Mouse (Mus musculus): ENCODE measurements around the gene Plpp3.

The Plpp3 gene

DNA sequence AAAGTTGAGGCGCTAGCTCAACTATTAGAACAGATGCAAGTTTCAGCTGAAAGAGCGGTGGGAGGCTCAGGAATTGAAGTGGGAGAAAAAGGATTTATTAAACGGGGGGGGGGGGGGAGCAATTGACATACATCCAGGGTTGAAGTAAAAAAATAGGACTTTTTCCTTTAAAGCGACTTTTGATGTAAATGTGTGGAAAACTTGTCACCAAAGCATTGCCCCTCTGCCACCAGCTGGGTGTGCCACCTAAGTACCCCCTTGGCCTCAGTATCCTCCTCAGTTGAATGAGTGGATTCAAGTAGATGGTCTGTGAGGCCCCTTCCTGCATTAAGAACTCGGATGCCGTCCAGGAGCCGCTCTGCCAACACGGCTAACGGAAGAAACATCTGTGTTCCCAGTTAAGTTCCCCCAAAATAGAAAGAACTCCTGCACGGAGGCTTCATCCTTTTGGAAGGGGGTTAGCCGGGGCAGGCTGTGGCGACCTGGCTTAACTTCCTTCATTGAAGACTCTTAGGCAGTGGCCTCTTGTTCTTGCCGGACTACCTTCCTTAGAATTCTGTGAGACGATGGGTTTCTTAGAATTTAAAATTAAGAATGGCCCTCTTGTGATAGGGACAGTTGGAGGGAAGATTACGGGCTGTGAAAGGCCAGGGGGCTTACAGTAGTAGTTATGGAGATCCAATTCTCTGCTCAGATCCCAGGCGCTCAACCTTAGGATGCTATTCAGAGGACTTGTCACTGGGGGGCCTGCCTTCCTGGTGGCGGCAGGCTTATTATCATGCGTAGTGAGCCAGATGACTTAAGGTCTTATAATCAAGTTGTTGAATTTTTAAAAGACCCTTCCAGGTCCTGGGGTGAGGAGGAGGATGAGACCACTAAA lies 1.7 kb downstream of the Plpp3 start:
- DNase-seq, result peak; percentile 44 to 67

DNA sequence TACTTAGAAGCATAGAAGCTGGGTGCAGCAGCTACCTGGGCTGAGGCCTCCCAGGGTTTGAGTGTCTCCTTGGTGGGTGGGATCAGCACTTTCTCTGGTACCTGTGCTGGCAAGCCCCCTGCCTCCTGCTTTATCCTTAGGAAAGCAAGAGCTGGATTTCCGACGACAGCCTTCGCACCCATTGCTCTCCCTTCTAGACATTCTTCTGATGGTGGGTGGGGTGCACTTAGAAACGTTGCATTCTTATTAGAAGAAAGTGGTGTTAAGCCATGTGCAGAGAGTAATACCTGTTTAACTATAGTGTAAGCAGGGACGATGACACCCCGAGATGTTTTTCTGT lies 2.4 kb downstream of the Plpp3 start:
- no peak for DNase-seq

DNA sequence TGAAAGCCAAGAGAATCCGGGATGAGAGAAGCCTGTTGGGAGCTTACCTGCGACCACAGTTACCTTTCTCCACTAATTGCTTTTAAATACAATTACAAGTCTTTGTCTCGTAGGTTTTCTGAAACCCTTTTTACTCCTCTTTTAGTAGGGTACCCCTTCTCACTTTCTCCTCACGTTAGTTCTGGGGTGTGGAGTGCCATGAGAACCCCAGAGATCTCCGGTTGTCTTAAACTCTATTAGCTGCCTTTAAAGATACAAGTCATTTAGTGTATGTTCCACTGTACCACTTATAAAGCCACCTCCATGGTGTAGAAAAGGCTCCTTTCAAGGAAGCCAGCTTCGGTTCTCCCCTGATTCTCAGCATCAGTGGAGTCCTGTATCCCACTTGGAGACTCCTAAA lies 3.3 kb downstream of the Plpp3 start:
- DNase-seq, result no peak

DNA sequence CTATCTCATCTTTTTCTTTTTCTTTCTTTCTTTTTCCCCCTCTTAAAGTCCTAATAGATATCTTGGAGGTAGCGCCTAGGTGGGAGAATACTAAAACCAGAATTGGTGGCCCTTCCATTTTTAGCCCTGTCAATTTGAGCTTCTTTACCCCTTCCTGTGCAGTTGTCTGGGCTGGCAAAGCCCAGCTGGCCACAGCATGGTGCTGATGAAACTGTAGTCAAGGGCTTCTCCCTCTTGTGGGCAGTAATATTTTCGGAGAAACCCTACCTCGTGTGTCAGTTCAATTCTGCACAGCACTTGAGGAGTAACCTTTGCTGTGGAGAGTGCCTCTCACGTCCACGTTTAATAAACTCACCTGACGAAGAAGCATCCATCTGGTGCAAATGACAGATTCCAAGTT lies 4.9 kb downstream of the Plpp3 start:
- DNase-seq, result no peak

DNA sequence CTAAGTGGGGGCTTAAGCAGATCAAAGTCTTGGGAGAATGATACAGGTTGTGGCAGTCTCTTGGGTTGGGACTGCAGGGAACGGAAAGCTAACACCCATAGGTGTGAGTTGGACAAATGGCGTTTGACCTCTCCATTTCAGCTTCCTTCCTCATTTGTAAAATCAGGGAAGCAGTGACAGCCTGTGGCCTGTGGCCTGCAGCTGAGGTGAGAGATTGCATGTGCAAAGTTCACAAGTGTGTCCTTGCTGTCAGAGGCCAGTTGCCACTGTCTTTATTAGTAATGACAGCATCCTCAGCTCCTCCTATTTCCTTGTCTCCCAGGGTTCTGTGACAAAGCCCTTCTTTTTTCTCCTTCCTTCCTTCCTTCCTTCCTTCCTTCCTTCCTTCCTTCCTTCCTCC lies 5.5 kb downstream of the Plpp3 start:
- no peak for DNase-seq

DNA sequence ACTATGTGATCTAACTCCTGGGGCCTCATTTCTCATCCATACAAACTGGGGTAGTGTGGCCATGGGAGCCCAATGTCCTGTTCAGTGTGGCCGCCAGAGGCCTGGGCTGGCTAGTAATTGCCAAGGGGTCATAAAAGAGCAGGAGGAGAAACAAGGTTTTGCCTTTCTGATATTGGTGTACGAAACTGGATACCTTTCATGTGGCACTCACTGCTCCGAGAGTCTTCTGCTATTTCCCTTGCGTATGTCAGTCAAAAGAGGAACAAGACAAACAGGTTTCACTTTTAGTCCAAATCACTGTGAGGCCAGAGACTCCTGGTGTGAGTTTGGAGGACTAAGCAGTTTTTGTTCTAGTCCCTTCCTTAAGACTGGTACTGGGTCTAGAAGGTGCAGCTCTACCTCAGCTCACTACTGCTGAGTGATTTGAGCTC lies 6.8 kb downstream of the Plpp3 start:
- no peak for DNase-seq

DNA sequence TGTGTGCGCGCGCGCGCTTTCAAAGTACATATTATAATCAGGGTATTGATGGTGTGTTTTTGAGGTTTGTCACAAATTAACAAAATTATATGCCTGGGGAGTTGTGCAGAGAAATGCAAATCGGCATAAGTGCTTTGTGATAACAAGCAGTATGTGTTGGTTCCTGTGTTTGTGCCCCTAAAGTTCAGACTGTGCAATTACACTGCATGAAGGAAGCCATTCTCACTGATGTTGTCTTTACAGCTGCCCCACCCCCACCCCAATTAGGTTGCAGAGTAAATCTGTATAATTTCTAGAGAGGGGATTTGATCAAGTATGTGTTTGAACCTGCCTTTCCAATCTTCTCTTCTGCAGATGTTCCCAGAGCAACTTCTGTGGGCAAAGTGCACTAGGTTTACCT lies 7.8 kb downstream of the Plpp3 start:
- no peak for DNase-seq

DNA sequence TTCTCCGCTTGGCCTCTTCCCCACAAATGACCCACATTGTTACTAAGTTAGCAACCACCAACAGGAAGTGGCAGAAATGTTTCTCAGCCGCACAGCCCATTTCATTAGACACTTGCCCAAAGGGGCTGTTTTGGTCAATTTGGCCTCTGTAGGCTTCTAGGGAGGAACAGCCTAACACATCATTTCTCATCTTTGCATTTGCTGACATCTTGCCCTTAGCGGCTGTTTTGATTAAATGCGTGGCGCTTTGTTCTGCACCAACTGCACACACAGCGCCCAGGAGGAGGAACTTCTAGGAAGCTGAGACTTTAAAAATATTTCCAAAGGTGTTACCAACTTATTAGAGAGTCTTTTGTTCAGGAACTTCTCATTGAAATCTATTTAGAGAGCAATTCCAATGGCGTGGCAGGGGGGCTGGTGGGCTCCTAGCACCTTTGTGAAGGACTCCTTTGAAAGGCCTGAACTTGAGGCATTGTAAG lies 12.0 kb downstream of the Plpp3 start:
- DNase-seq, result no peak

DNA sequence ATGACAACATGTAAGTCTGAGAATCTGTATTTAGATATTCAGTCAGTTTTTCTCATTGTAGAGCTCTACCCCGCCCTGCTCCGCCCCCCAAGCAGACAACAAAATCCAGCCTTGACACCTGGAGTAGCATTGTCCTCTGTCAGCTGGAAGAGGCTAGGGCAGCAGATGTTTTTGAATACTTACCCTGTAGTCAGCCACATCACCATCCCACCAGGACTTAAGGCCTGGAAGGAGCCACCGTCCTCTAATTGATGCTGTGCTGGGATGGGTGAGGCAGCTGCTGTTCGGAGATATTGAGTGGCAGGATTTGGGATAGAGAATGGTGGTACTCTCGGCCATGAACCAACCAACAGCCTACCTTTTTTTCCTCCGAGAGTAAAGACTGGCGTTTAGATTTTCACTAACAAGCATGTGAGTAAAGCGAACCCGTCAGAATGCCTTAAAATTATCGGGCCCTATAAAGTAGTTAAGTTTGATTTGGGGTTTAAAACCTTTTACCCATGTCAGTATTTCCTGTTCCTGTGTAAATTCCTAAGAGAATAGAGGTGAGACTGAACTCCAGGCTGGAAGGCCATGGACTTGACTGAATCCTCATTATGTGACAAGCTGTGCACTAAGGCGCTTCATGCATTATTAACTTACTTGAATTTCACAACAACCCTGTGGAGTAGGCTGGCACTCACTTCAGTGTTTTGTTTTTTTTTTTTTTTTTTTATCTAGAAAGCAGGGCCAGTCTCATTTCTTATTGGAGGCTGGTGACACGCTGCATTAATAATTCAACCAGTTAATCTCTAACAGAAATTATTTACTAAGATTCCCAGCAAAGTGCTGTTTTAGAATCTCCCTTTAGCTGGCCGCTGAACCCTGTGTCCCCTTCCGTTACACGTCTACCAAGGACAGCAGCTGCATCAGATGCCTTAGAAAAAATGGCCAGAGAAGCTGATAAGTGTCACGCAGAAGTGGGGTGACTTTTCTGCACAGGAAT lies 13.0 kb downstream of the Plpp3 start:
- peak in 1 of 2 experiments; percentile 35 for DNase-seq

DNA sequence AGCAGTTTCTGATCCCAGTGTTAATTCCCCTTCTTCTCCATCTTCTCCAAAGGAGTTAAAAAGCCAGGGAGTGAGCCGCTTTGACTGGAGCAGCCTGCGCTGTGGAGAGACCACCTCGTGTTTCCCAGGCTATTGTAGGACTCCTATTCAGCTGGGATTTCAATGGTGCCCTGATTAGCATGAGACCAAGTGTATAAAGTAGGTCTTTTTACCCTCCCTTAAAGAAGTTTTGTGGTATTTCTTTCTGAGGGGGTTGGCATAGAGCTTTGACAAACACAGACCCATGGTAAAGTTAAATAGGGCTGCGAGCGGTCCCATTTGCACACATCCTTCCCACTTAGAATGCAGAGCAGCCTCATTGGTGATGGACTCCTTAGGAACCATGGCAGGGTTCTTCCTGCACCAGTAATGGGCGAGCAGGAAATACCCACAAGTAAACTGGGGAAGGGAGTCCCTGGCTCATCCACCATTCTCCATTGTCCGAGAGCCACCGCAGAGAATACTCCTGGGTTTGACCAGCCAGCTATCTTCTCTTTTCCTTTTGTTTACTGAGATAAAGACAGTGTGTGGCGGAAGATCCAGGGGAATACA lies 13.8 kb downstream of the Plpp3 start:
- no peak for DNase-seq

DNA sequence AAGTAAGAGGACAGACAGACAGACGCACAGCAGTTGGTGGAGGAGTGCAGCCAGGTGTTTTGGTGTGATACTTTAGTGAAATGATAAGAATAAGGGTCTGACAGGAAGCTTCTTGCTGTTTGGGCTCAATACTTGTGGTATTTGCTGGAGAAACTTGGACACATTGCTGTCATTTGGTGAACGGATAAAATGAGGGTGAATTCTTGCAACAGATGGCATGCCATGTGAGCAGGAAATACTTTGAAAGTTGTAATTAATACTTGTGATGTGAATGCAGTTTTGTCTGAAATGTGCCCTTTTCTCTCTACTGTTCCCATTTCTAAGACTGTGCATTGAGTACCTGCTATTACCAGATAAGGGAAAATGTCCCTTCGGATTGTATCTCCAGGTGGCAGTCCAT lies 14.3 kb downstream of the Plpp3 start:
- DNase-seq, result no peak

DNA sequence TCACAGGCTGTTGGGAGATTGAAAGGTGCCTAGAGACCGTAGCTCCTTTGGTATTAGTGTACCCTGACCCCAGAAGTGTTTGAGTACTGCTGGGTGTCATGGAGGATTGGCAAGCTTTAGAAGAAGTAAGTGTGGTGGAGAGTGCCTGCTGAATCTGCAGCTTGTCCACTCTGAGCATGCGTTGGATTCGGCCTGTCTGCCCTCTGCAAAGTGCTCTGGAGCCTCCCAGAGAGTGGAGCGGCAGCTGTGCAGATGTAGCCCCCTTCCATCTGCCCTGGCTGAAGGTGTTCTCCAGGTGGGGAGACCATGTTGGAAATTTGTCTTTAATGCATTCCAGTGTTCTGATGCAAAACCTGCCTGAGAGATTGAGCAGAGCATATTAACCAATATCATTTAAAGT lies 17.6 kb downstream of the Plpp3 start:
- DNase-seq, result no peak

DNA sequence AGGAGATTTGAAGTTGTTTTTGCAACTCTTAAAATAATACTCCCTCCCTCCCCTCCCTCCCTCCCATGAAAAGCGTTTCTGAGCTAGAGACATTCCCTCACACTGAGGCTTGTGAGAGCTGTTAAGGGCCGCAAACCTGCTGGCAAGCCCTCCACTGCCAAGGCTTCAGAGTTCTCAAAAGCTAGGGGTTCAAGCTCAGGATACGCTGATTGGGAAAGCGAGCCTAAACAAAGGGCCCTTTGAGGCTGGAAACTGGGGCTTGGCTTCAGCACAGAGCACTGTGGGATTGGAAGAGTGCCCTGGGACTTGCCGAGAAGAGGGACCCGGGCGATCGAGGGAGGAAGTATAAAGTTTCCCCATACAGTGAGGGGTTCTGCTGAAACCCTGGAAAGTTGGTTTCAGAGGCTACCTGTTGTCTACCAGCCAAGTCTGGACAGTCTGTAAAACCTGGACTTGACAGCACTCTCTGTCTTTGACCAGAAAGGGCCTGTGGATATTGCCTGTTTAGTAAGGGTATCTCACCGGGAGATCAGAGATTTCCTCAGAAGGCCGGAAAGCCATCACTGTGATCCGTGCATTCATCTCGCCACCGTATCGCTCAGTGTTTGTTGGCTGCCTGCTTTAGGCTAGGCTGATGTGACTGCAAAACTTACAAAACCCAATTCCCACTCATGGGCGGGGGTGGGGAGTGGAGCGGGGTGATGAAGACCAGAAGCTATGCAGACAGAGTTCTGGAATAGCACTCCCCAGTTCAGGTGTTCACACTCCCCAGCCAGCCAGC lies 18.3 kb downstream of the Plpp3 start:
- DNase-seq, result no peak

DNA sequence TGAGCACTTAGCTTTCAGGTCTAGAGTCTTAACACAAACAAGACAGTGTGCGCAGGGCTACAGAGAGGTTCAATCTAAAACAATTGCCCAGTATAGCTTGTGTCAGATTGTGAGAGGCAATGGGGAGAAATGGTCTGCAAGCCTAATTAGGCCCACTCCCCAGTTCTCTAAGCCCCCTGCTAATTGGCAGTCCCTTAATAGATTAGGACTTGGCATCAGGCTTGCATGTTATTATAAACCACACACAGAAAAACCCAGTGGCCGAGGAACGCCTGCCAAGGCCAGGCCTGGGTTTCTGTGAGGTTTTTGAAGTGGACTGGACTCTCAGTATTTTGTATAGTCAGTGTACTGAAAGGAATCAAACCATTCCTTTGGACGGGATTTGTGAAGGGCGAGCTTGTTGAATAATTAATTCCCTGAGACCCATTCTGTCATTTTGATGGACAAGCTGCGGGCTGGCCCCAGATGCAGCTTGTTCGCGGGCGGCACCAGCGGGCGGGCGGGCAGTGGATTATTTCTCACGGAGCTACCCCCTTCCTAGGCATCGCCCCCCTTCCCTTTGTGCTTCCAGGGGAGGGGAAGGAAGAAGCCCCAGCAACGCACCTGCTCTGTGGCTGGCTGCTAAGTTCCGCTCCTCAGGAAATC lies 24.0 kb downstream of the Plpp3 start:
- DNase-seq, result peak in 1 of 2 experiments; percentile 40

DNA sequence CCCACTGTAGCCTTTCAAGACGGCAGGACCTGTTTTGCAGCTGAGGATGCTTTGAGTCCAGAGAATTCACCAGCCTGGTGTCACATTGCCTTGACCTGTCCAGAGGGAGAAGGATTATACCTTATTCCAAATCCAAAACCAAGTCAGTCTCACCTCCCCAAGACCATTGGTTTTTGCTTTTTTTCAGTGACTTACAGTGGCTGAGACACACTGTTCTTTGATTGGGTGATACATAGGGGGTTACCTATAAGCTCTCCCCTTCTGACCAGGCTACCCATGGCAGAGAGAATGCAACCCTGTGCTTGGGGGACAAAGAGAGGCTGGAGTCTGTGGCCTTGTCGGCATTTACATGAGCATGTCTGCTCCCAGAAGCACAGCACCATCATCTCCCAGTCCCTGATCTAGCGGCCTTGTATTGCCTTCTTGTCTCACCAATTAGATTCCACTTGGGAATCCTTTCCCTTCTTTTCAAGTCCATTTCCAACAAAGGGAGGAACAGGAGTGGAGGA lies 24.6 kb downstream of the Plpp3 start:
- no peak for DNase-seq

DNA sequence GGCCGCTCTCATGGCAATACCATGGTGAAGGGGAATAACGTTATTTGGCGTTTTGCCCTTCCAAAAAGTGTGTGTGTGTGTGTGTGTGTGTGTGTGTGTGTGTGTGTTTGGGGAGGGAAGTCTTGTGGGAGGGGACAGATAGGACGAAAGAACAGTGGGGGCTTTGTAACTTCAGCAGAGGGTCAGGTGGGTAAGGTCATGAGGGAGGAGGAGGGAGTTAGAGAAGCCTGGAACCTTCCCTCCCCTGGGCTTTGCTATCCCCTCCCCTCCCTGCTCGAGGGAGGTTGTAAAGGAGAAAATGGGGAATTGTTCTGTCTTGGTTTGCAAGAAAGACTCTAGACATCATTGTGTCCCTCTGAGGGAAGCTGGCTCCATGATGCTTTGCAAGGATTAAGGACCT lies 25.1 kb downstream of the Plpp3 start:
- DNase-seq, result no peak

DNA sequence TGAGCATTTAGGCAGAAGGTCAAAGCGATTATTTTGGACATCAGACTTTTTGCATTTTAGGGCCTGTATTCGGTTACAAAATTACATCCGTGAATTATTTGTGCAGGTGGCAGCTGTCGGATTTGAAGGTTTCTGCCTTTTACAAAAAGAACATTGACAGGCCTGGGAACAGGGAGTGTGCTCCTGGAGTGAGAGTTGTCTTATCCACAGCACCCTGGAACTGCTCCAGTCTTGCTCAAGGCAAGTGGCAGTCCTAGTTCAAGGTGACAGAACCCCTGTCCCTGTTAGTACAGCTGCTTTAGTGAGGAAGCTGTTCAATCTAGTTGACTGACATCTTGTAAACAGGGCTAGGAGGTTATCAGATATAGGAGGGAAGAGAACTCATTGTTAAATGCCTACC lies 27.3 kb downstream of the Plpp3 start:
- DNase-seq, result no peak

DNA sequence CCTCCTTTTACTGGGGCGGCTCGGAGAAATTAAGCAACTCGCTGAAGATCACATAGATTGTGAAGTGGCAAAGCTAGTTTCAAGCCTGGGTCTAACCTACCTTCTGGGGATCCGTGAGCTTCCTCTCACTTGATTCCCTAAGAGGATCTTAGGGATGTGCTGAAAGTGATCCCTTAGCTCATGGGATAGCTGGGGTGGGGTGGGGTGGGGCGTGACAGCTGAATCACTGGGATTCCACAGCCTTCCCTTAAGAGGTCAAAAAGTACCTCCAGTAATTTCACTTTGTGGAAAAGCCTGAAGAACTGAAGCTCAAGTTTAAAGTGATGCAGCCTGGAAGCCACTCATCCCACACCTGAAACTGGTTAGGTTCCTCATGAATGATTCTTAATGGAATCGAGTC lies 27.8 kb downstream of the Plpp3 start:
- no peak for DNase-seq

DNA sequence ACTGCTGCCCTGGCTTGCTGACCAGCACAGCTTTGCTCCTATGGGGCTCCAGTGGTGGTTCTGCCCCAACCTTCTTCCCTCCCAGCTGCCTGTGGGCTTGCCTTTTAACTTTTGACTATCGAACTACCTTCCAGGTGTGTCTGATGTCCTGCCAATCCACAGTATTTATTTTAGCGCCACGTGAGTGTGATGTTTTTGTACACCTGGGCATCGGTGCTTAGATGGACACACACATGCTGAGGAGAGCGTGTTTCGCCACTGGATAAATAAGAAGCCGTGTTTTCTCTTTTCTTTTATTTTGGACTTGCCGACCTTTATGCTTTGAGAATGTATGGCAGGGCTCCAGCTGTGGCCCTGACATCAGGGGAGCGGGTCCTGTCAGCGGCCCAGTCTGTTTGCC lies 29.5 kb downstream of the Plpp3 start:
- no peak for DNase-seq

DNA sequence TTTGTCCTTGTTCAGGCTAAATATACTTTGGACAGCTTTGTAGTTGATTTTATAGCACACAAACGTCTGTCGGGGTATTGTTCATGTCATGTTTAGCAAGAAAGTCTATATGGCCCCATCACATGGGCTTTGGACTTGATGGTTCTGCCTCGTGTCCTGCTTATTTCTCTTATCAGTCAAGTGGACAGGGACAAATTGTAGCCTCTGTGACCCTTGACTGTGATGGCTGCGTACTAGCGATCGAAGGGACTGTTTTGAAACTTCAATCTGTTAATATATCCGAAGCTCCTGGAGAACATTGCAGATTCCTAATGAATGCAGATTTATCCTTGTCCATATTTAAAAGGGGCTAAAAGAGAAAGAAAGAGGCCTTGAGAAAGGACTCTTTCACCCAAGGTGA lies 30.7 kb downstream of the Plpp3 start:
- DNase-seq, result no peak

DNA sequence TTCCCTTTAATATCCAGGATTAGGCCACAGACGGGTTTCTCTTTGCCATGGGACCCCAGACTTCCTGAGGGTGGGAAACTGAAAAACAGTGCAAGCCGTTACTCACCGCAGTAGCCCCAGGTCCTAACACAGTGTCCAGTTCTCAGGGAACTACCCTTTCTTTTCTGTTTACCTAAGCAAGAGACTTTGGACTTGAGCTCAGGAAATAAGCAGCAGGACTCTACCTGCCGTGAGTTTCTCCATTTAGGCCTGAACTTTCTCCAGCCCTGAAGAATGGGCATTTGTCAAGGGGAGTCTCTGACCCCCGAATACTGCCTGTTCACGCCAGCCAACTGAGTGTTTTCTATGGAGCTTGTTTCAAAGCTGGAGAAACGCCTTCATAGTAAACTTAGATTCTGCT lies 31.7 kb downstream of the Plpp3 start:
- DNase-seq, result no peak

DNA sequence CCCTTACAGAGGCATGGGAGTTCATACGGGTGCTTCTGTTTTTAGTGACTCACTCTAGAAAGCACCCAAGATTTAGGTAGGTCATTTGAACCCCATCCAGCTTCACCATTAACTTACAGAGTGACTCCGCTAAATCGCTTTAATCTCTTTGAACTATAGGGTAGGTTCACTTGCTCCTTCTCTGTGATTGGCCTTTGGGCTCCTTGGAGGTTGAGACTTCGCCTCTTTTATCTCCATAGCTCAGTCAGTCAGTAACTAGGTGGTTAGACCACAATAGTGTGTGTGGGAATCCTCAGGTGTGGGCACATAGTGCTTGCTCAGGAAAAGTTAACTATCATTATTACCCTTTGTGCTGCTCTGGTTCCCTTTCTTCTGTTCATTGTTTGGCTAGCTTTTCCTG lies 33.7 kb downstream of the Plpp3 start:
- DNase-seq, result no peak

Data from kidney, postnatal 4 days (tissue).